Mouse (Mus musculus) brain, embryonic 18.5 days (tissue): ENCODE measurements at regions not wholly inside any gene's neighbourhood (a gene's known extent, or its start where the extent isn't known, plus 50 kb on each side); places are given as distances from the start of the nearest gene placed in this dataset.
"Not testable (repeated sequence)": the region's sequence is repeated elsewhere in the genome, so short reads cannot be mapped to it uniquely, and the experiment has no call there.

ENCODE experiments used
- DNase-seq: peaks from one replicate; pipeline ENCODE4 v3.0.0-alpha.2; 2012; ENCODE audit warnings: low read depth, low spot score

GRCm38 (mm10) chr8:26747241-26747972 is 229.7 kb upstream of the Zfp703 start:
- DNase-seq, result no peak

- no peak for DNase-seq
Observed at GRCm38 (mm10) chr8:26748161-26748971, 228.8 kb upstream of the Zfp703 start.

- DNase-seq, result no peak
Observed at GRCm38 (mm10) chr8:26748972-26749291, 228.2 kb upstream of the Zfp703 start.

- DNase-seq, result no peak
Observed at GRCm38 (mm10) chr8:26750120-26750519, 227.0 kb upstream of the Zfp703 start.

- DNase-seq, result no peak
Observed at GRCm38 (mm10) chr8:26751651-26752050, 225.5 kb upstream of the Zfp703 start.

GRCm38 (mm10) chr8:26756452-26756851 is 220.7 kb upstream of the Zfp703 start:
- DNase-seq, result no peak

- no peak for DNase-seq
Observed at GRCm38 (mm10) chr8:26760726-26761125, 216.4 kb upstream of the Zfp703 start.

- DNase-seq, result no peak
Observed at GRCm38 (mm10) chr8:26762942-26763778, 214.0 kb upstream of the Zfp703 start.

- DNase-seq, result no peak
Observed at GRCm38 (mm10) chr8:26768474-26769229, 208.5 kb upstream of the Zfp703 start.

- no peak for DNase-seq
Observed at GRCm38 (mm10) chr8:26770424-26770886, 206.7 kb upstream of the Zfp703 start.

GRCm38 (mm10) chr8:26778917-26779537 is 198.1 kb upstream of the Zfp703 start:
- no peak for DNase-seq

GRCm38 (mm10) chr8:26780515-26780914 is 196.6 kb upstream of the Zfp703 start:
- no peak for DNase-seq

- not testable (repeated sequence) for DNase-seq
Observed at GRCm38 (mm10) chr8:26782936-26783335, 194.2 kb upstream of the Zfp703 start.

- DNase-seq, result no peak
Observed at GRCm38 (mm10) chr8:26784381-26784780, 192.7 kb upstream of the Zfp703 start.

- no peak for DNase-seq
Observed at GRCm38 (mm10) chr8:26791795-26792194, 185.3 kb upstream of the Zfp703 start.

- no peak for DNase-seq
Observed at GRCm38 (mm10) chr8:26793606-26794292, 183.4 kb upstream of the Zfp703 start.

GRCm38 (mm10) chr8:26794411-26794810 is 182.7 kb upstream of the Zfp703 start:
- no peak for DNase-seq

GRCm38 (mm10) chr8:26795616-26796015 is 181.5 kb upstream of the Zfp703 start:
- no peak for DNase-seq

GRCm38 (mm10) chr8:26799814-26800213 is 177.3 kb upstream of the Zfp703 start:
- DNase-seq, result no peak

GRCm38 (mm10) chr8:26804089-26804488 is 173.0 kb upstream of the Zfp703 start:
- DNase-seq, result peak; percentile 60
